Mouse (Mus musculus): ENCODE results near the gene Thrb.

- TF ChIP-seq CTCF (IDR thresholded peaks at IDR 0.05; ENCODE audit: control insufficient read depth, insufficient read depth, low read length), result no peak
- TF ChIP-seq POLR2A (IDR thresholded peaks at IDR 0.05; ENCODE audit: borderline replicate concordance, control insufficient read depth, low read depth, low read length), result no peak
These were observed 360.6 kb downstream of the Thrb start for GRCm38 (mm10) chr14:18020636-18021035.
